Mouse (Mus musculus): ENCODE results near the gene Gm35315. TPM values are rescaled to one million over a fixed set of nuclear protein-coding genes. Genes with fewer than 3 reads are reported as not detected.
A peak's percentile ranks its signal among the peaks of the same experiment; 100 is the strongest.
"Not testable (repeated sequence)": the region's sequence is repeated elsewhere in the genome, so short reads cannot be mapped to it uniquely, and the experiment has no call there.

Gm35315 gene
- polyA plus RNA-seq, 2 experiments from 2014 or later = 2.0 to 3.1 TPM

- peak; percentile 80 for ATAC-seq
Measured at GRCm38 (mm10) chr5:110100921-110101631, 6.9 kb upstream of the Gm35315 start.

- ATAC-seq = no peak
Measured at GRCm38 (mm10) chr5:110099656-110100580, 5.7 kb upstream of the Gm35315 start, which contains the start of gene Plcxd1. Plcxd1 (plus strand) TSS chr5:110099969.

- no peak for ATAC-seq
Measured at GRCm38 (mm10) chr5:110098991-110099477, 4.8 kb upstream of the Gm35315 start.

GRCm38 (mm10) chr5:110094847-110095213 lies 610 bp upstream of the Gm35315 start:
- ATAC-seq = peak; percentile 6

- no peak for ATAC-seq
Measured at GRCm38 (mm10) chr5:110091546-110091945, 2.7 kb downstream of the Gm35315 start.

GRCm38 (mm10) chr5:110086161-110086866 lies 7.9 kb downstream of the Gm35315 start:
- ATAC-seq = no peak

GRCm38 (mm10) chr5:110082961-110083360 lies 11.3 kb downstream of the Gm35315 start:
- ATAC-seq = no peak

GRCm38 (mm10) chr5:110072413-110072812 lies 21.8 kb downstream of the Gm35315 start, which contains the start of gene Gm17655:
Gm17655 (minus strand) TSS chr5:110072513.
- ATAC-seq = not testable (repeated sequence)

- ATAC-seq = peak; percentile 99
Measured at GRCm38 (mm10) chr5:110057637-110058408, 36.4 kb downstream of the Gm35315 start.

Other genes with a start within 250 kb of the Gm35315 start
- 10 to 100 TPM; 17.5 to 29.7 TPM for gene Gm15446, start 171.0 kb downstream of the Gm35315 start, polyA plus RNA-seq (2017; shearing (Covaris generic))
- gene Zfp932, start 97.9 kb downstream of the Gm35315 start, polyA plus RNA-seq (2017; shearing (Covaris generic)) = 10 to 100 TPM; 29.5 to 37.3 TPM
- 10 to 100 TPM in 1 of 2 experiments, 1 to 10 TPM in 1; 7.3 to 14.2 TPM for gene Gm17655, start 21.9 kb downstream of the Gm35315 start, polyA plus RNA-seq (2017; shearing (Covaris generic))
- gene Plcxd1, start 5.5 kb upstream of the Gm35315 start, polyA plus RNA-seq (2017; shearing (Covaris generic)) = 1 to 10 TPM in 1 of 2 experiments, under 1 TPM in 1; 0.89 to 2.3 TPM
- gene Gtpbp6, start 13.8 kb upstream of the Gm35315 start, polyA plus RNA-seq (2017; shearing (Covaris generic)) = 10 to 100 TPM; 10.9 to 18.3 TPM
- gene Zfp605, start 15.7 kb upstream of the Gm35315 start, polyA plus RNA-seq (2017; shearing (Covaris generic)) = 1 to 10 TPM; 4.0 to 4.5 TPM
- 10 to 100 TPM; 51.4 to 68.2 TPM for gene Chfr, start 41.4 kb upstream of the Gm35315 start, polyA plus RNA-seq (2017; shearing (Covaris generic))
- 10 to 100 TPM; 19.7 to 37.2 TPM for gene Golga3, start 82.3 kb upstream of the Gm35315 start, polyA plus RNA-seq (2017; shearing (Covaris generic))
- 10 to 100 TPM; 11.4 to 16.4 TPM for gene Ankle2, start 136.6 kb upstream of the Gm35315 start, polyA plus RNA-seq (2017; shearing (Covaris generic))
- 10 to 100 TPM; 29.2 to 31.7 TPM for gene Pgam5, start 175.5 kb upstream of the Gm35315 start, polyA plus RNA-seq (2017; shearing (Covaris generic))
- gene Pxmp2, start 191.8 kb upstream of the Gm35315 start, polyA plus RNA-seq (2017; shearing (Covaris generic)) = 1 to 10 TPM; 1.1 to 2.7 TPM
- 1 to 10 TPM; 4.8 to 6.5 TPM for gene Pole, start 191.9 kb upstream of the Gm35315 start, polyA plus RNA-seq (2017; shearing (Covaris generic))
- not detected for gene P2rx2, start 248.8 kb upstream of the Gm35315 start, polyA plus RNA-seq (2017; shearing (Covaris generic))

Data from CD4-positive, CD25-positive, alpha-beta regulatory T cell, adult 4 months (primary cell).